In the genomic region with DNA sequence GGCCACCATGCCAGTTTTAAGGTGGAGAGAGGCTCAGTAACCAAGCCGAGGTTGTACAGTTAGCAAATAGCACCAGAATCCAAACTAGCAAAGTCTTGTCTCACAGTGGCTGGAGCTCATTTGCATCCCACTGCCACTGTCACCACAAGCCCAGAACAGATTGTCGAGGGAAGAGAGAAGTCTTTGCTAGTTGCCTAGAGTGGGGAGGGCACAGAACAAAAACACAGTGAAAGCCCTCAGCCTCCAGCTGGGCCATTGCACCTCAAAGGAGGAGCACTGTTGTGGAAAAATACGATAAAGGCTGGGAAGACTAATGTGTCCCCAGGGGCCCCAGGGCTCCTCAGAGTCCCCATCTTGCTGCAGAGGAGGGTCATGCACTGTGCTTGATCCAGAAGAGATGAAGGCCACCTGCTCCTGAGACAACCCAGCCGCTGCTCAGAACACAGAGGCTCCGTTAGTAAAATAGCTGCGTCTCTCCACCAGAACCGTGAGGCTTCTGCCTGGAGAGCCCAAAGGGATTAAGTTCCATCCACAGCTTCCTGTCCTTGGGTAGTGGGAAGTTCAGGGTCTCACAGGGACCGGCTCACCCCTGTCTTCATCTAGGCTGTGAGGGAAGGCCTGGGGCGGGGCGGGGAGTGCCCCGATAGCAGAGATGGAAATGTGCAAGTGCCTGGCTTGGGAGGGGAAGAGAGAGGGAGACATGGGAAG, we compare ENCODE assay signal across 10 mouse cellular contexts. TPM values are rescaled to one million over a fixed set of nuclear protein-coding genes. Genes with fewer than 3 reads are reported as not detected.
DNase-seq lines count a peak whose midpoint lies in the region; ATAC-seq and TF ChIP-seq lines count a peak whose summit lies in the region.
"Had no signal": no experiment of that assay in that cellular context is flagged by ENCODE, and none has a peak within 500 bp of the region (broad histone marks: within the 10 kb centered on the region; RNA-seq: fewer than 3 reads in every experiment).

No protein-coding gene starts in this region.

- no peaks in the 10 kb centered on the region for H3K27me3 ChIP-seq in hindbrain, embryonic 11.5 days (ENCODE audit: control insufficient read depth, insufficient read depth, low read length)
- no peaks in the 10 kb centered on the region for H3K27me3 ChIP-seq in hindbrain, postnatal 0 days (ENCODE audit: insufficient read depth, low read length)
- peaks cover 9% of the 10 kb centered on the region for H3K27me3 ChIP-seq in embryonic facial prominence, embryonic 10.5 days (replicated peaks; ENCODE audit: low read depth, poor library complexity, severe bottlenecking)

- ATAC-seq in hindbrain, embryonic 11.5 days (ENCODE audit: low FRiP score) = peak; percentile 64
- ATAC-seq in hindbrain, postnatal 0 days = no peak

- H3K9me3 ChIP-seq in hindbrain, embryonic 11.5 days (ENCODE audit: control insufficient read depth, low read length) = no peaks in the 10 kb centered on the region
- no peaks in the 10 kb centered on the region for H3K9me3 ChIP-seq in hindbrain, postnatal 0 days (ENCODE audit: low read length)
- H3K9me3 ChIP-seq in embryonic facial prominence, embryonic 10.5 days = no peaks in the 10 kb centered on the region
- H3K9me3 ChIP-seq: limb, embryonic 13.5 days had no signal

- DNase-seq in hindbrain, embryonic 11.5 days (ENCODE audit: low spot score) = no peak
- DNase-seq in hindbrain, postnatal 0 days (ENCODE audit: low spot score) = no peak
- DNase-seq in embryonic facial prominence, embryonic 10.5 days (ENCODE audit: low spot score) = peak; percentile 20
- peak; percentile 50 to 59 for DNase-seq in heart, postnatal 36 days
- DNase-seq in lung, postnatal 25 days (ENCODE audit: low spot score) = peak; percentile 21
- no peak for DNase-seq in right cerebral cortex, postnatal 4 days
- no peak for DNase-seq in left cerebral cortex, adult 8-10 months (ENCODE audit: low spot score in 2 of 2)
- DNase-seq in spleen, adult 18-20 months = no peak

- no peak for TF ChIP-seq CTCF in hindbrain, postnatal 0 days (IDR thresholded peaks at IDR 0.05; ENCODE audit: low read depth)

- H3K9ac ChIP-seq in hindbrain, embryonic 11.5 days (ENCODE audit: low read depth, low read length) = no peak overlapping the region
- no peak overlapping the region for H3K9ac ChIP-seq in hindbrain, postnatal 0 days (replicated peaks; ENCODE audit: low read length)
- H3K9ac ChIP-seq: limb, embryonic 13.5 days had no signal

- H3K36me3 ChIP-seq in hindbrain, embryonic 11.5 days (ENCODE audit: control insufficient read depth, insufficient read depth, low read length) = no peaks in the 10 kb centered on the region
- H3K36me3 ChIP-seq in hindbrain, postnatal 0 days (ENCODE audit: insufficient read depth, low read length) = no peaks in the 10 kb centered on the region
- H3K36me3 ChIP-seq in embryonic facial prominence, embryonic 10.5 days (replicated peaks) = no peaks in the 10 kb centered on the region
- H3K36me3 ChIP-seq: limb, embryonic 13.5 days had no signal

- intact Hi-C loops in heart, postnatal 36 days (cut with DNase I) = no loop called here

- no peak overlapping the region for H3K4me2 ChIP-seq in hindbrain, embryonic 11.5 days (replicated peaks; ENCODE audit: low read depth, low read length)
- no peak overlapping the region for H3K4me2 ChIP-seq in hindbrain, postnatal 0 days (ENCODE audit: low read depth, low read length)
- H3K4me2 ChIP-seq: limb, embryonic 13.5 days had no signal

- 10% methylated on average over 11 of the region's 11 CpGs for WGBS in hindbrain, embryonic 11.5 days
- 8% methylated on average over 11 of the region's 11 CpGs for WGBS in hindbrain, postnatal 0 days
- WGBS in embryonic facial prominence, embryonic 10.5 days = 22% methylated on average over 11 of the region's 11 CpGs

- peak overlapping the region; percentile 56 for H3K27ac ChIP-seq in hindbrain, embryonic 11.5 days (ENCODE audit: low read depth, low read length)
- H3K27ac ChIP-seq in hindbrain, postnatal 0 days = no peak overlapping the region
- peak overlapping the region; percentile 55; the same call in 1 of the 2 replicates for H3K27ac ChIP-seq in embryonic facial prominence, embryonic 10.5 days (replicated peaks)
- H3K27ac ChIP-seq: limb, embryonic 13.5 days had no signal

- peaks cover 2% of the 10 kb centered on the region; the same call in 1 of the 2 replicates for H3K4me1 ChIP-seq in hindbrain, embryonic 11.5 days (replicated peaks; ENCODE audit: control insufficient read depth, insufficient read depth, low read length)
- no peaks in the 10 kb centered on the region for H3K4me1 ChIP-seq in hindbrain, postnatal 0 days (ENCODE audit: insufficient read depth, low read length)
- H3K4me1 ChIP-seq in embryonic facial prominence, embryonic 10.5 days = peaks cover 20% of the 10 kb centered on the region

- H3K4me3 ChIP-seq in hindbrain, embryonic 11.5 days (ENCODE audit: low read depth, low read length) = no peak overlapping the region
- H3K4me3 ChIP-seq in hindbrain, postnatal 0 days (ENCODE audit: low read length) = no peak overlapping the region
- no peak overlapping the region for H3K4me3 ChIP-seq in embryonic facial prominence, embryonic 10.5 days
- H3K4me3 ChIP-seq: limb, embryonic 13.5 days had no signal

RNA-seq across cellular contexts. Expression of a gene that starts 12.8 kb away (rescaled TPM):
- polyA plus RNA-seq in hindbrain, embryonic 11.5 days (2014; fragmentation: Nextera tagmentation; extraction: Ambion mirVana) = 0.29 and 0.62 TPM in 2 replicates
- total RNA-seq in hindbrain, postnatal 0 days (2014; rRNA removed) = 1.0 and 1.1 TPM in 2 replicates
- 0.57 and 0.65 TPM in 2 replicates for polyA plus RNA-seq in hindbrain, postnatal 0 days (2015; fragmentation: Nextera tagmentation; extraction: Ambion mirVana)
- polyA plus RNA-seq in embryonic facial prominence, embryonic 10.5 days (2016; fragmentation: Nextera tagmentation; extraction: Ambion mirVana) = 0.40 and 0.60 TPM in 2 replicates
- 1 to 10 TPM; 6.5 to 7.8 TPM for total RNA-seq in heart, postnatal 36 days (2021)
- total RNA-seq in left cerebral cortex, adult 8-10 months (2022) = 1 to 10 TPM in 2 of 4 experiments, under 1 TPM in 2; 0.87 to 1.6 (median 1.1) TPM

RNA-seq across cellular contexts. Expression of a gene that starts 16.7 kb away (rescaled TPM):
- polyA plus RNA-seq in hindbrain, embryonic 11.5 days (2014; fragmentation: Nextera tagmentation; extraction: Ambion mirVana) = not detected in 2 replicates
- not detected in 2 replicates for total RNA-seq in hindbrain, postnatal 0 days (2014; rRNA removed)
- polyA plus RNA-seq in hindbrain, postnatal 0 days (2015; fragmentation: Nextera tagmentation; extraction: Ambion mirVana) = not detected in 2 replicates
- 0.70 TPM in 1 of 2 replicates, not detected in the other for polyA plus RNA-seq in embryonic facial prominence, embryonic 10.5 days (2016; fragmentation: Nextera tagmentation; extraction: Ambion mirVana)
- total RNA-seq in heart, postnatal 36 days (2021) = not detected
- not detected for total RNA-seq in left cerebral cortex, adult 8-10 months (2022)
- polyA plus RNA-seq: cortical plate, adult 2 months had no signal

RNA-seq across cellular contexts. Expression of a gene that starts 29.7 kb away (rescaled TPM):
- polyA plus RNA-seq in hindbrain, embryonic 11.5 days (2014; fragmentation: Nextera tagmentation; extraction: Ambion mirVana) = 124 and 138 TPM in 2 replicates
- total RNA-seq in hindbrain, postnatal 0 days (2014; rRNA removed) = 182 and 196 TPM in 2 replicates
- 162 and 163 TPM in 2 replicates for polyA plus RNA-seq in hindbrain, postnatal 0 days (2015; fragmentation: Nextera tagmentation; extraction: Ambion mirVana)
- polyA plus RNA-seq in embryonic facial prominence, embryonic 10.5 days (2016; fragmentation: Nextera tagmentation; extraction: Ambion mirVana) = 102 and 110 TPM in 2 replicates
- 10 to 100 TPM; 33.1 to 41.2 TPM for total RNA-seq in heart, postnatal 36 days (2021)
- 10 to 100 TPM; 59.6 to 78.5 (median 71.8) TPM for total RNA-seq in left cerebral cortex, adult 8-10 months (2022)

RNA-seq across cellular contexts. Expression of a gene that starts 35.4 kb away (rescaled TPM):
- not detected in 2 replicates for polyA plus RNA-seq in hindbrain, embryonic 11.5 days (2014; fragmentation: Nextera tagmentation; extraction: Ambion mirVana)
- not detected in 2 replicates for total RNA-seq in hindbrain, postnatal 0 days (2014; rRNA removed)
- polyA plus RNA-seq in hindbrain, postnatal 0 days (2015; fragmentation: Nextera tagmentation; extraction: Ambion mirVana) = not detected in 2 replicates
- not detected in 2 replicates for polyA plus RNA-seq in embryonic facial prominence, embryonic 10.5 days (2016; fragmentation: Nextera tagmentation; extraction: Ambion mirVana)
- not detected for total RNA-seq in heart, postnatal 36 days (2021)
- not detected for total RNA-seq in left cerebral cortex, adult 8-10 months (2022)
- polyA plus RNA-seq: cortical plate, adult 2 months; limb, embryonic 13.5 days had no signal

RNA-seq across cellular contexts. Expression of a gene that starts 40.4 kb away (rescaled TPM):
- not detected in 2 replicates for polyA plus RNA-seq in hindbrain, embryonic 11.5 days (2014; fragmentation: Nextera tagmentation; extraction: Ambion mirVana)
- not detected in 2 replicates for total RNA-seq in hindbrain, postnatal 0 days (2014; rRNA removed)
- polyA plus RNA-seq in hindbrain, postnatal 0 days (2015; fragmentation: Nextera tagmentation; extraction: Ambion mirVana) = not detected in 2 replicates
- polyA plus RNA-seq in embryonic facial prominence, embryonic 10.5 days (2016; fragmentation: Nextera tagmentation; extraction: Ambion mirVana) = not detected in 2 replicates
- total RNA-seq in heart, postnatal 36 days (2021) = not detected
- not detected for total RNA-seq in left cerebral cortex, adult 8-10 months (2022)
- polyA plus RNA-seq: cortical plate, adult 2 months; limb, embryonic 13.5 days had no signal

Comparison
In these comparisons a context has a peak if more than half of its experiments do, and no peak if none do; other contexts are left out.
1. DNase-seq: peak in embryonic facial prominence, embryonic 10.5 days (single experiment), heart, postnatal 36 days (2 of 2) and lung, postnatal 25 days (single experiment); none in hindbrain, embryonic 11.5 days (single experiment), hindbrain, postnatal 0 days (single experiment), right cerebral cortex, postnatal 4 days (single experiment), left cerebral cortex, adult 8-10 months (0 of 2) and spleen, adult 18-20 months (0 of 2).